Mouse (Mus musculus) erythroblast, embryonic 14.5 days (primary cell): ENCODE measurements around the gene Prom2.

Source experiments
- GATA1 ChIP-seq: IDR thresholded peaks from 2 replicates; pipeline ENCODE4 v1.6.1; 2012; ENCODE audit warnings: low read length, inconsistent platforms, mixed read lengths
- TAL1 ChIP-seq: IDR thresholded peaks from 3 replicates; pipeline ENCODE4 v1.6.1; 2012; ENCODE audit warnings: low read length, inconsistent platforms, mixed read lengths

DNA sequence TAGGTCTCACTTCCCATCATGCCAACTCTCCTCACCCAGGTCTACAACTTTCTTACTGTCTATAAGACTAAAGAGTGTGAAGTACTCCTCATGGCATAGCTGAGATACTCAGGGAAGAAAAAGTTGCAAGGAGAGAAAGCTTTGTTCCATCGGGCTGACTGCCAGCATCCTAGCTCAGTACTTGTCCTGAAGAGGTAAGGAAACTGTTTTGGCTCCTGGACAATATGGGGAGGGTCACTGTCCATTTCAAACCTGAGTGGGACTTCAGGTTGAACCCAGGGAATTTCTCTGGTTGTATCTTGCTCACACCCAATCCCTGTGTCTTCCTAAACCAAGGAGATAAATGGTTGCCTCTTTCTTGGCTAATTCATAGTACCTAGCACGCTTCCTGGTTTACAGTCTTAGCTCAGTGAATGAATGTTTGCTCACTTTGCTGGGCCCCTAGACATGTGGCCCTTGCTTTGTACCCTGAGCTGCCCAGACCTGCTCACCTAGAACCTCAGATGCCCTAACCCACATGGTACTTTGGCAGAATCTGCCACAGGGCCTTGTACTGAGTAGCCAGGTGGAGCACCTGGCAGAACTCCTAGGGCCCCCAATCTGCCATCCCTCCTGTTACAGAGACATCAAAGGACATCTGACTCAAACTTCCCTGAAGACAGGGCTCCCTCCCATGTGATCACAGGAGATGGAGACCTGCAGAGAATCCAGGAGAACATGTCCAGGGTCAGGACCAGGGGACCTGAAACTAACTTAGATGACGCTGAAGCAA is 16.1 kb downstream of the Prom2 start:
- no peak for TF ChIP-seq TAL1
- no peak for TF ChIP-seq GATA1
